Mouse (Mus musculus) lung, embryonic 16.5 days (tissue): ENCODE data around the gene Pcnx. TPM values are rescaled to one million over a fixed set of nuclear protein-coding genes. Genes with fewer than 3 reads are reported as not detected.

Experiments
- ATAC-seq: fragments of 200-750 bp; cut with Nextera tagmentation; 2 replicates; pipeline ENCODE4 v1.8.0; 2017; ENCODE audit warnings: low read depth, mild to moderate bottlenecking, moderate library complexity
- H3K27ac ChIP-seq: fragments of 300-500 bp; sonication (generic); 2 replicates; pipeline ENCODE4 v1.5.1; 2014; ENCODE audit warnings: mild to moderate bottlenecking, control low read depth, low read length
- H3K27me3 ChIP-seq: fragments of 300-500 bp; sonication (generic); 2 replicates; pipeline ENCODE4 v1.6.1; 2014; ENCODE audit warnings: low read depth, low read length, mixed read lengths; ENCODE audit not compliant: control insufficient read depth, insufficient read depth
- H3K36me3 ChIP-seq: fragments of 300-500 bp; sonication (generic); 2 replicates; pipeline ENCODE4 v1.6.1; 2014; ENCODE audit warnings: low read length; ENCODE audit not compliant: control insufficient read depth, insufficient read depth
- H3K4me1 ChIP-seq: fragments of 300-500 bp; sonication (generic); replicated peaks from 2 replicates; pipeline ENCODE4 v1.6.1; 2014; ENCODE audit warnings: low read length, mixed read lengths; ENCODE audit not compliant: control insufficient read depth, insufficient read depth
- H3K4me2 ChIP-seq: fragments of 300-500 bp; sonication (generic); 2 replicates; pipeline ENCODE4 v1.6.1; 2014; ENCODE audit warnings: low read depth, low read length, control low read depth
- H3K4me3 ChIP-seq: fragments of 300-500 bp; sonication (generic); 2 replicates; pipeline ENCODE4 v1.5.1; 2014; ENCODE audit warnings: mild to moderate bottlenecking, low read length, control low read depth
- H3K9ac ChIP-seq: fragments of 300-500 bp; sonication (generic); 2 replicates; pipeline ENCODE4 v1.6.1; 2014; ENCODE audit warnings: low read length, control low read depth
- H3K9me3 ChIP-seq: fragments of 300-500 bp; sonication (generic); 2 replicates; pipeline ENCODE4 v1.6.1; 2016; ENCODE audit warnings: low read length; ENCODE audit not compliant: control insufficient read depth
- WGBS: fragments of 180-500 bp; shearing (Covaris S2); extraction: QIAGEN DNeasy Blood & Tissue Kit; methylation state at CpG from one replicate; pipeline ENCODE4 v1.1.7; 2014; 5-methylcytosine and 5-hydroxymethylcytosine counted together
- polyA plus RNA-seq: library from polyadenylated mRNA; unstranded; fragments of >200 nt; fragmentation: Nextera tagmentation; extraction: Ambion mirVana; gene quantifications from 2 replicates; pipeline ENCODE4 v1.2.1, GENCODE M21; 2015

Gene Pcnx
- polyA plus RNA-seq, 1 experiment from 2014 or later = 15.2 TPM

DNA sequence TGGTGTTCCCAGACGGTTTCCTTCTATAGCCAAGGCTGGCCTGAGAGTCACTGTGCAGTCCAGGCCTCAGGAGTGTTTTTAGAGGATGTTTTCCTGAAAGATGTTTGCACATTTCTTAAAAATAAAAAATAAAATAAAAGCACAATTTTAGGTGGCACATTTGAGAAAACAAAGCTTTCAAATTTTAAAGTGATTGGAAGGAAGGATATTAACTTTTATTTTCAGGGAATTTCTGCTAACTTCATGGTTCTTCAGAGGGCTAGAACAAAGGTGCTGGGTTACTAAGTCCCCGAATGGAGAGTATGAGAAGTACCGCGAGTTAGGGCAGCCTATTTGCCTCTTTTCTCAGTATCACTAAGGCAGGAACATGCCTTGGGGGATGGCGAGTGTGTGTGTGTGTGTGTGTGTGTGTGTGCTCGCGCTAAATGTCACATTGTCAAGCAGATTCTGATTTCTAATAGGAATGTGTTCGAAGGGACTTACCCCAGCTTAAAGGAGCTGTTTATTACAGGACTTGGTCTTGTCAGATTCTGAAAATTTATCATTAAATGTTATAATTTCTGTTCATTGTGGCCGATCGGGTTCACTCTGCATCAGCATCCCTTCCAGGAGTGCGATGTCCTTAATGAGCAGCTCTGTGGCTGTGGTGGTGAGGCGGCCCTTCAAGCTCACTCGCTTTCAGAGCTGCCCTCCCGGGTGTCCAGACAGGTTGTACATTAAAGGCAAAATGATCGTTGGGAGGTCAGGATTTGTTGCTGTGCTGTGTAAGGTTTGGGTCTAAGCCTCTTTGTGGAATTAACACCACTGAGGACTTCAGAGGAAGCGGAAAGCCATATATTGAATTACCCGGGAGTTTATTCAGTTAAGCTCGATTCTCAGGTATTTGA lies 1.6 kb downstream of the Pcnx start:
- no peaks in the 10 kb centered on the region for H3K9me3 ChIP-seq
- peaks cover 33% of the 10 kb centered on the region for H3K4me1 ChIP-seq
- H3K27me3 ChIP-seq = no peaks in the 10 kb centered on the region
- H3K27ac ChIP-seq = peak overlapping the region; percentile 90
- peak overlapping the region; percentile 96 for H3K9ac ChIP-seq
- ATAC-seq = no peak
- no peaks in the 10 kb centered on the region for H3K36me3 ChIP-seq
- H3K4me3 ChIP-seq = peak overlapping the region; percentile 95
- WGBS = 20% methylated on average over 18 of the region's 18 CpGs
- peak overlapping the region; percentile 74 for H3K4me2 ChIP-seq

DNA sequence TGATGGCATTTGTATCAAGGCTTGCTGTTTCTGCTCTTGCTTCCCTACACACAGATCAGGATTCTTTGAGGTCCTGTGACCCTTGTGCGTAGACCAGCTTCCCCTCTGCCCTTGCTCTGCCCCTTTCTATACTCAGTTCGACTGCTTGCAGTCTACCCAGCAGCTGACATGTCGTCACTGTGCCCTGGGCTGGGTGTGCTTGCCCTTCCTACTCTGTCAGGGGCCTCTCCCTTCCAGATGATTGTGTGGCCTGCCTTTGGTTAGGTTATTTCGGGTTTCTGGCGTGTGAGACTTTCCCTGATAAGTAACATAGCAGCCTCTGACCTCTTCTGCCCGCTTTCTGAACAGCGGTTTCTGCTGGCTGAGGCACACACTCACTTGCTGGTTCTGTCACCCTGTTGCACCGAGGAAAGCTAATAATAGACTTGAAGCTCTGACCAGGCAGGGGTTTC lies 2.6 kb downstream of the Pcnx start:
- peak overlapping the region; percentile 74 for H3K4me2 ChIP-seq
- H3K4me1 ChIP-seq = peaks cover 28% of the 10 kb centered on the region
- peak overlapping the region; percentile 33; the same call in 1 of the 2 replicates for H3K27ac ChIP-seq
- peak overlapping the region; percentile 54 for H3K9ac ChIP-seq
- 30% methylated on average over 8 of the region's 8 CpGs for WGBS
- no peak for ATAC-seq
- 0 out of 2 replicates have a peak, but pooled peaks cover 2% of the 10 kb centered on the region for H3K36me3 ChIP-seq
- H3K9me3 ChIP-seq = no peaks in the 10 kb centered on the region
- peak overlapping the region; percentile 95 for H3K4me3 ChIP-seq
- H3K27me3 ChIP-seq = no peaks in the 10 kb centered on the region

DNA sequence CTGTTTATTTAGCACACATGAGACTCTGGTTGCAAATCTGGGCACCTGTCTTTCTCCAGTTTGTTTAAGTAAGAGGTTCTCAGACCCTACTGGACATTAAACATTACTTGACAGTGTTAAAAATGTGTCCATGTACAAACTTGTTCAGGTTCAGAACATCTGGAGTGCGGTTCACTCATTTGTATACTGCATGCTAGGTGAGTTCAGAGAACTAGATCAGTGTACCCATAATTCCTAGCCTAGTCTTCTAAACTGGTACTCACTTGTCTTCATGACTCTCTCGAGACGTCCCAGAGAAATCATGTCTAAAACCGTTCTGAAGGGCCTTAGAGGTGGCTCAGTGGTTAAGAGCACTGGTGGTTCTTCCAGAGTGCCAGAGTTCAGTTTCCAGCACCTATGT lies 4.1 kb downstream of the Pcnx start:
- Histone ChIP-seq H3K9ac (no peak overlapping the region), H3K27ac (no peak overlapping the region), H3K4me2 (no peak overlapping the region), H3K9me3 (no peaks in the 10 kb centered on the region), H3K4me1 (peaks cover 21% of the 10 kb centered on the region), H3K27me3 (no peaks in the 10 kb centered on the region), H3K4me3 (no peak overlapping the region), H3K36me3 (0 out of 2 replicates have a peak, but pooled peaks cover 2% of the 10 kb centered on the region)
- WGBS = 86% methylated on average over 4 of the region's 4 CpGs
- ATAC-seq = no peak

DNA sequence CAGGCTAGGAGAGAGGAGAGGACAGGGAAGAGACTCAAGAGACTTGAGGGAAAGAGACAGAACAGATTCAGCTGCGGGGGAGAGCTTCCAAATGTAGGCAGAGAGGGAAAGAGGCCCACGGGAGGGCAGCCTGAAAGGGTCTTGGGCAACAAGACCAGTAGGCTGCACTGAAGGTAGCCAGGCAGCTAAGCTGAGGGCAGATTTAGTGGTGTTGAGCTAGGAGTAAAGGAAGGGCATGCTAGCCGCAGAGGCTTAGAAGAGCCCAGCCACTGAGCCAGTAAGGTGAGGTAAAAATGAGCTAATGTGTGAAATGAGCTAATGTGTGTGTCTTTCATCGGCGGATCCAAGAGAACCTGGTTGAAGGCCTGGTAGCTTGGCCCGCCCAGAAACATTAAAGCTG lies 5.4 kb downstream of the Pcnx start:
- peaks cover 28% of the 10 kb centered on the region for H3K4me1 ChIP-seq
- WGBS = 85% methylated on average over 6 of the region's 6 CpGs

DNA sequence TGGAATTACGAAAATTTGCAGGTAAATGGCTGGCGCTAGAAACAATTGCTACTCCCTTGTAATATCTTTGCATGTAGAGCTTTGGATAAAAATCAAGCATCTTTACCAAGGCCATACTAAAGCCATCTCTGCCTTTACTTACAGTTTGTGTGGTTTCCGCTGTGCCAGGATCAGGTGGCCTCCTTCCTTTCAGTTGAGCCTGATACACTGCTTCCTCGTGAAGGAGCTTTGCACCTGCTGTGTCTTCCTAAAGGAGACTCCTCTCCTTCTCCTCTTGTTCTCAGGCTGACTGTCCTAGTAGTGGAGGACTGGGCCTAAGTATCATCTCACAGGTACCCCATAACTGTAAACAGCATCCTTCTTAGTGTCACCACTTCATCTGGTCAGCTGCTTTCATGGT lies 7.5 kb downstream of the Pcnx start:
- WGBS = 94% methylated on average over 4 of the region's 4 CpGs
- Histone ChIP-seq H3K4me1 (peaks cover 32% of the 10 kb centered on the region), H3K4me3 (no peak overlapping the region), H3K36me3 (0 out of 2 replicates have a peak, but pooled peaks cover 2% of the 10 kb centered on the region), H3K9me3 (no peaks in the 10 kb centered on the region), H3K9ac (no peak overlapping the region), H3K27ac (no peak overlapping the region), H3K27me3 (no peaks in the 10 kb centered on the region), H3K4me2 (no peak overlapping the region)
- no peak for ATAC-seq

More for the DNA sequence above, 5.4 kb downstream of the Pcnx start:
- no peaks in the 10 kb centered on the region for H3K27me3 ChIP-seq
- 0 out of 2 replicates have a peak, but pooled peaks cover 2% of the 10 kb centered on the region for H3K36me3 ChIP-seq
- no peaks in the 10 kb centered on the region for H3K9me3 ChIP-seq
- H3K4me2 ChIP-seq = no peak overlapping the region
- ATAC-seq = no peak
- no peak overlapping the region for H3K27ac ChIP-seq
- H3K4me3 ChIP-seq = no peak overlapping the region
- H3K9ac ChIP-seq = no peak overlapping the region

DNA sequence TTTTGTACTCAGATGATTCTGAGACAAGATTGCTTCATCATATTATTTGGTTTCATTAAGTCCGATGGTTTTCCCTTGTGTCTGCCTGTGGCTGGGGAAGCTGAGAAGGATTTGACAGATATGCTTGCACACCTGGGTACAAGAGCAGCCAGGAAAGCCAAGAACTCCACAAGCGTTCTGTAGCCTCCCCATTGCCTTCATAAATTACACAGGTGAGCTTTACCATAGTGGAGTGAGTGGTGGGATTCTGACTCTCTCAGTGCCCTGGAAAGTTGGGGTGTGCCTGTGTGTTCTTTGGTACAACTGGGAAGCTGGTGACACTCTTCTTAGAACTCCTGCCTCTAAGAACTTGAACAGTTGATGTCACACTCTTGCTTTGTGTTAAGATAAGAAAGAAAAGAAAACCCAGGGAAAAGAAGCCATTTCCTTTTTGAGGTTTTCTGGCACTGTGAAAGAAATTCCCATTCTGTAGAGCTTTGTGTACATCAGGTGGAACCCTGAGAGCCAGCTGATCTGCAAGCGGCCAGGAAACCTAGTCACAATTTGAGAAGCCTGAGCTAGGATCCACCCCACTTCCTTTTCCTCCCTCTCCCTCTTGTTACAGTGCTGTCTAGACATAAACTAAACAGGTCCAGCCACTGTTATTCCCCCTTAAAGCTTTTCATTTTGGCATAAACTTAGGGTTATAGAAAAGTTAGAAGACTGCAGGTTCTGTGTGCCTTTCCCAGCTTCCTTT lies 9.6 kb downstream of the Pcnx start:
- peak overlapping the region; percentile 36; the same call in 1 of the 2 replicates for H3K27ac ChIP-seq
- 0 out of 2 replicates have a peak, but pooled peaks have one; percentile 34 for ATAC-seq

DNA sequence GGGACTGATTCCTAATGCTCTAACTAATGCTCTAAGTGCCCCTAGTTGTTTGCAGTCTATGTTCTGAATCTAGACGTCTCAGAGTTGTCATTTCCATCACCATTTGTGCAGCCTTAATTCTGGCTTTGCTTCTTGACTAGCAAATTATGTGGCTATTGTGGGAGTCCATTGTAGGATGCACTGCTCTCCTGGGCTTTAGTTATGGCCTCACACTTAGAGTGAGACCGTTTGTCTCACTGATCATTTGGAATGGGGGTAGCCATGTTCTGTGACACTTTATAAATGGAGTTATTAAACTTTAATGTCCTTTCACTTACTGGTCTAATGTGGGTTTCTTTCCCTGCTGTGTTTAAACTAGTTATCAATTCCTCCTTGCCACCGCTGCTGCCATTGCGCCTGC lies 13.5 kb downstream of the Pcnx start:
- Histone ChIP-seq H3K9me3 (no peaks in the 10 kb centered on the region; the same call in 1 of the 2 replicates), H3K27me3 (no peaks in the 10 kb centered on the region), H3K4me3 (no peak overlapping the region), H3K9ac (no peak overlapping the region), H3K4me1 (peaks cover 24% of the 10 kb centered on the region), H3K36me3 (no peaks in the 10 kb centered on the region), H3K4me2 (no peak overlapping the region), H3K27ac (no peak overlapping the region)
- 75% methylated on average over 4 of the region's 4 CpGs for WGBS
- no peak for ATAC-seq

More for the DNA sequence above, 9.6 kb downstream of the Pcnx start:
- Histone ChIP-seq H3K4me1 (peaks cover 24% of the 10 kb centered on the region), H3K9me3 (no peaks in the 10 kb centered on the region), H3K4me3 (no peak overlapping the region), H3K4me2 (no peak overlapping the region), H3K27me3 (no peaks in the 10 kb centered on the region), H3K9ac (no peak overlapping the region), H3K36me3 (0 out of 2 replicates have a peak, but pooled peaks cover 2% of the 10 kb centered on the region)
- 45% methylated on average over 3 of the region's 3 CpGs for WGBS

DNA sequence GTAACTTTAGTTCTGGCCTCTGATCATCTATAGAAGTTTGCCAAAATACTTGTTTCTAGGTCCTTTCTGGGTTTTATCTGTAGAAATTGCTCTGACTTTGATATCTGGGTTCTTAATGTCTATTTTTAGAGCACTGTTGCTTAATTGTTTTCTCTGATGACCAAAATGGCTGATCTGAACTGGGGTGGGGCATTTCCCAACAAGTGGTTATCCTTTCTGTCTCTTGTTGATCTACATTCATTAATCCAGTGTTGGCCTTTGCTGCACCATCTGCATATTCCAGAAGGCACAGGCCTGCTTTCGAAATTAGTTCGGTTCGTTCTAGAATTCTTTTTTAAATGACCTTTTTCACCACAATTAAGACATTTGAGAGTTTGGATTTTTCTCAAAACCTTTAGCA lies 20.3 kb downstream of the Pcnx start:
- H3K4me2 ChIP-seq = no peak overlapping the region
- no peak overlapping the region for H3K9ac ChIP-seq
- no peaks in the 10 kb centered on the region for H3K27me3 ChIP-seq
- no peak overlapping the region for H3K27ac ChIP-seq
- 95% methylated on average over 3 of the region's 3 CpGs for WGBS
- peaks cover 8% of the 10 kb centered on the region for H3K4me1 ChIP-seq
- no peaks in the 10 kb centered on the region; the same call in 1 of the 2 replicates for H3K9me3 ChIP-seq
- H3K4me3 ChIP-seq = no peak overlapping the region
- no peak for ATAC-seq
- H3K36me3 ChIP-seq = no peaks in the 10 kb centered on the region
